Mouse (Mus musculus): ENCODE measurements around the gene Ier2.
"Not testable (repeated sequence)": the region's sequence is repeated elsewhere in the genome, so short reads cannot be mapped to it uniquely, and the experiment has no call there.

The Ier2 gene

GRCm38 (mm10) chr8:84698288-84698687, 35.6 kb upstream of the Ier2 start:
- DNase-seq (ENCODE audit: low spot score in 2 of 2) = no peak

DNA sequence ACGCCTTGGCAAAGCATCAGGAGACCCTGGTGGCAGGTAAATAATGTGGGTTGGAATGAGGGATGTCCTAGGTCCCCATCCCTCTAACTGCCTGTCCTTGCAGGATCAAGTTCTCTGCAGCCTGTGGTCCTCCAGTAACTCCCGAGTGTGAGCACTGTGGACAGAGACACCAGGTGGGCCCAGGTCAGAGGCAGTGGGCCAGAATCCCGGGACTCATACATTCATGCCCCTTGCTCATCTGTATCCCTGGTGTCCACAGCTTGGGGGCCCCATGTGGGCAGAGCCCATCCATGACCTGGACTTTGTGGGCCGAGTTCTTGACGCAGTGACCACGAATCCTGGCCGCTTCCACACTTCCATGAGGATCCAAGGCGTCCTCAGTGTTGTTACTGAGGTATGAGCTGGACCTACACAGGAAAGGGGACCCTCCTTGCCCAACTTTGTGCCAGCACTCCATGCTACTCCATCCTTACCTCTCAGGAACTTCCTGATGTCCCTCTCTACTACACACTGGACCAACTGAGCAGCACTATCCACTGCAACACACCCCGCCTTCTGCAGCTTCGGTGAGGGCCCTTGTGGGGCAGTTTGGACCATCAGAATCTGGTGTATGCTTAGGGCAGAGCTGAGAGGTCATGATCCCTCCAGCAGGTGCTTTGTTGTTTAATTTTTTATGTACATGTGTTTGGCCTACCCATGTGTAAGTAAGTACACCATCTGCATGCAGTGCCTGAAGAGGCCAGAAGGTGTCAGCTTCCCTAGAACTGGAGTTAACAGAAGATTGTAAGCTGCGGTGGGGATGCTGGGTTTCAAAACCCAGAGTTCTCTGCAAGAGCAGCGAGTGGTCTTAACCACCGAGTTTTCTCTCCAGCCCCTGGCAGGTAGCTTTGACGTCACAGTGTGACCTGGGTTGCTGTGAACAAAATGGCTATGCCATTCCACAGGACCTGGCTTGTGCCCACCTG, 34.8 kb upstream of the Ier2 start:
- DNase-seq (ENCODE audit: low spot score in 2 of 2) = peak; percentile 74 to 78

DNA sequence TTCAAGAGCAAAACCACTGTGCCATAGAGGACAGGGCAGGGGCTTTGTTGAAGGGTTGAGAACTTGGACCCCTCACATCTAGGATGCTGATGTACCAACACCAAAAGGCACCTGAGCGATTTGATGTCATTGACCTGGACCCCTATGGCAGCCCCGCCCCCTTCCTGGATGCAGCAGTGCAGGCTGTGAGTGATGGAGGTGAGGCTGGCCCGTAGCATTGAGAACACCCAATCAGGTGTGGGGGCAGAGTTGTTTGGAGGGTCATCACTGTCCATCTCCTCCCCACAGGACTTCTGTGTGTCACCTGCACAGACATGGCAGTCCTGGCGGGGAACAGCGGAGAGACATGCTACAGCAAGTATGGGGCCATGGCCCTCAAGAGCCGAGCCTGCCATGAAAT, 32.5 kb upstream of the Ier2 start:
- DNase-seq (ENCODE audit: low spot score in 2 of 2) = no peak

- no peak for DNase-seq (ENCODE audit: low spot score in 2 of 2)
Measured at GRCm38 (mm10) chr8:84693332-84693731, 30.7 kb upstream of the Ier2 start.

GRCm38 (mm10) chr8:84689091-84689915, 26.7 kb upstream of the Ier2 start:
- DNase-seq (ENCODE audit: low spot score in 2 of 2) = peak; percentile 96

GRCm38 (mm10) chr8:84687705-84688100, 25.1 kb upstream of the Ier2 start, which contains the start of gene Nacc1:
TSS of gene Nacc1 (minus strand) at chr8:84687862.
- peak; percentile 92 for DNase-seq (ENCODE audit: low spot score in 2 of 2)

DNA sequence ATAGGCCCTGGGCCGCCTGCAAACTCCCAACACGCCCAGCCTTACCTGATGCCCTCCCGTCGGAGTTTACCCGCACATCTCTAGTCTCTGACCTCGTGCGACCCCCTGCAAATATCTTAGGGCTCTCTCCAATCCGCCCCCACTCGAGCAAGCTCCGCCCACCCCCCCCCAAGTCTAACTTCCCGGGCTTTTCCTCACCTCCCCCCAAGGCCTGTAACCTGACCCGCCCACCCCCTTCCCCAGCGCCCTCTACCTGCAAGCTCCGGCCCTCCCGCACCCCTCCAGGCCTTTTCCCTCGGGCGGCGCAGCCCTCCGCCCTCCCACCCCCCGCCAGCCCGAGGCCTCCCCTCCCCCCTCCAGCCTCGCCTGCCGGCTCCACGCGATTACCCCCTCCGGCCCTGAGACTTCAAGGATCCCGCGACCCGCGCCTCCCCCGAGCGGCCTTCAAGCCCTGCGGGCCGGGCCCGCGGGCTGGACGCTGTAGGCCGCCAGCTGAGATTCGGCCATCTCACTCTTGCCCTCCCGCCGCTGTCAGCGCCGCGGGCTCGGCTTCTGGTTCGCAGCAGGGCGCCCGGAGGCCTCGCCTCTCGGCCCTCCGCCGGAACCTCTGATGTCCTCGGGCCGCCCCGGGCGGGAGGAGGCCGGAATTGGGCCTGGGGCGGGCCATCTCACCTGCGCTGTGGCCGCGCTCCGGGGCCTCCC, 24.5 kb upstream of the Ier2 start:
- no peak for DNase-seq (ENCODE audit: low spot score in 2 of 2)

DNA sequence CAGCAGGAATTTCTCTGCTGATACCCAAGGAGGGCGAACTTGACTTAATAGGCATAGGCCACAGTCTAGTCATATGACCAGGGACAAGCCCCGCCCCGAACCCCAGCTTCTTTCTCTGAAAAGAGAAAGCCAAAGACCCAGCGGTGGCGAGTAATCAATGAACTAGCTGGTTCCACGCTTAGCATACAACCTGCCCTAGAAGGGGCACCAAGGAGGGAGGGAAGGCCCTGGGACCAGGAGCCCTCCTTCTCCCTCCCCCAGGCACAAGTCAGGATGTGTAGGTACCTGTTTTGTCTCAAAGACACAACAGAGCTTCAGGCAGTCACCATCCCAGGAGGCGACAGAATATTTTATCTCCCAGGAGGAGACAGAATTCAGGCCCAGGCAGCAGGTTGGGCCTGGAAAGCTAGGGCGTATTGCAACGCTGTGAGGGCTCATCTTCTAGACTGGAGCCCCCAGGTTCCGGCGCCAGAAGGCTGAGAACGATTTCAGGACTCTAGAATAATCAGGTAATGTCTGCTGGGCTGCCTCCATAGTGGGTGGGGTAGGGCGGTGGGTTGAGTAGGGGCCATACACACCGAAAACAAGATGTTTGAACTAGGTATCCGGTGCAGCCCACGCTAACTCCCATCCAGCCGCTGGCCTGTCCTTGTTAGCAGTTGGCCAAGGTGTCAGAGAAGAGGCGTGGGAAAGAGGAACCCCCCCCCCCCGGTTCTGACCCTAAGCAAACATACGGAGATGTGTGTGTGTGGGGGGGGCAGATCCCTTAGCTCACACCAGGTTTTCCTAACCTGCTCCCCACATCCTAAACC, 23.7 kb upstream of the Ier2 start, which contains the start of gene Trmt1:
Gene Trmt1, plus strand, starts transcription at position 117 of the 812 bp plus-strand sequence.
- peak; percentile 61 for DNase-seq (ENCODE audit: low spot score in 2 of 2)

DNA sequence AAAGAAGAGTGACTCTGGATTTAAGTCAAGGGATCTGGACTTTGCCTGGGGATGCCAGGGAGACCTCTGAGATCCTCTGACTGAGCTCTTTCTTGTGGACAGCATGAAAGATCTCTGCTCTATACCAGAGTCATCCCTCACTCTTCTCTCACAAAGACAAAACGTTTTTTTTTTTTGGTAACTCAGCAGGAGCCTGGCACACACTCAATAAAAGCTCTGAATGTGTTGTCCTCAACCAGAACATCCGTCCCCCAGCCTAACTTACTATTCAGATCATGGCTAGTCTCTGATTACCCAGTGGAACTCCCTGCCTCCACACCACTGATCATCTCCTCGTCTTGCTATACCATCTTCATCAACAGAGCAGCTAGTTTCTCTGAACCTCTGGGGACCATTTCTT, 21.9 kb upstream of the Ier2 start:
- no peak for DNase-seq (ENCODE audit: low spot score in 2 of 2)

- DNase-seq (ENCODE audit: low spot score in 2 of 2) = no peak
Measured at GRCm38 (mm10) chr8:84682257-84682656, 19.6 kb upstream of the Ier2 start.

DNA sequence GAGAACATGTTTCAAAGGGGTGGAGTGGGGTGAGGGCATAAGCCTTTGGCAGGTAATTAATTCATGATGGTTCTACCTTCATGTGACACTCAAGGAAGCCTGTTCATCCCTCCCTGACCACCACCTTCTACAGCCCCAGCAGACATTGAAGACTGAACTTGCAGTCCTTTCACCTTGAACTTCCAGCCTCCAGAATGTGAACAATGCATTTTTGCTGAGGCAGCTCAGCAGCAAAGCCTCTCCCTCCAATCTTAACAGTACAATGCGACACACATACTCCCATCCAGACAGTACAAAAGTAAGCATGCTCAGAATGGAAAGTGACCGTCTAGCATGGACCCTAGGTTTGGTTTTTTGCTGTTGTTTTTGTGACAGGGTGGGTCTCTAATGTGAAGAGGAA, 18.8 kb upstream of the Ier2 start:
- no peak for DNase-seq (ENCODE audit: low spot score in 2 of 2)

- DNase-seq (ENCODE audit: low spot score in 2 of 2) = no peak
Measured at GRCm38 (mm10) chr8:84677305-84677704, 14.7 kb upstream of the Ier2 start.

DNA sequence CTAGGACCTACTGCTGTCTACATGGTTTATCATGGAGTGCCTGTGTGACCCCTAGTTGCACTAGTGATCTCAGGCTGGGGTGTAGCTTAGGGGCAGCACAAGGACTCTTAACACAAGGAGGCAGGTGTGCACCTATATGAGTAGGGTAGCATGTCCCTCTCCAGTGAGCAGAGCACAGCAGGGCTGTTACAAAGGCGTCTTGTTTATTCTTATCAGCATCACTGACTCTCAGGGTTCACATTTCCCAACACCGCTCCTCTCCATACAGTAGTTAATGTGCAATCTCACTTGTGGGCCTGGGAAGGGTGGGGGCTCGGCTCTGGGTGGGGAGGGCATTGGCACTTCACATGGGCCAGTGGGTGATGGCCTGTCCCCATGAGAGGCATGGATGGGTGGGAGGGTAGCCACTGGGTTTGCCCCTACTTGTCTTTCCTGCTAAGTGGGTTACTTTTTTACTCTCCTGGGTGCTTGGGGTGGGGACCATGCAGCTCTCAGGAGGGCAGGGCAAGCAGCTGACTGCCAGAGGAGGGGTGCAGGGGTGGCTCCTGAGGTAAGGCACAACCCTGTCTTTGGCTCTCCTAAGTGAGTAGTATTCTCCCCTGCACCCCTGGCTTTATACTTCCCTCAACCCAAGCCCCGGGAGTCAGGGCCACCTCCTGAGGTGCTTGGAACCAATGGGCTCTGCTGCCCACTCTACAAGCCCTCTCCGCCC, 7.8 kb upstream of the Ier2 start:
- DNase-seq (ENCODE audit: low spot score in 2 of 2) = not testable (repeated sequence)

DNA sequence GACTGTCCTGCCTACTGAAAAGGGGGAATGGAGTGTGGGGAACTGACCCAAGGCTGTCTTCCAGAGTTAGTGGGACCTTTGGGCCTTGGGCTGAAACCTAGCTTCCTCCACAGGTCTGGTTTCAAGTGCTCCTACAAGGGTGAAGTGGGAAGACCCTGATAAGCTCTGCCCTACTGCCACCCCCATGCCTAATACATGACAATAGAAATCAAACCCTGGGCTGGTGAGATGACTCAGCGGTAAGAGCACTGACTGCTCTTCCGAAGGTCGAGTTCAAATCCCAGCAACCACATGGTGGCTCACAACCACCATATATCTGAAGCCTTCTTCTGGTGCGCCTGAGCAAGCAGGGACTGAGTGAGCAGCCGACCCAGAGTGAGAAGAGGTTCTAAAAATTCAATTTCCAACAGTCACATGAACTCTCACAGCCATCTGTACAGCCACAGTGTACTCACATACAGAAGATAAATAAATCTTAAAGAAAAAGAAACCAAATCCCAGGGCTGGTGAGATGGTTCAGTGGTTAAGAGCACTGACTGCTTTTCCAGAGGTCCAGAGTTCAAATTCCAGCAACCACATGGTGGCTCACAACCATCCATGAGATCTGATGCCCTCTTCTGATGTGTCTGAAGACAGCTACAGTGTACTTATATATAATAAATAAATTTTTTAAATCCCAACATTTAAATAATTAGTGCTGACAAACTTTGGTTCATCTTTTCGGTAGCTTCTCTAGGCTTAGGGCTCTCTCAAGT, 6.3 kb upstream of the Ier2 start:
- no peak for DNase-seq (ENCODE audit: low spot score in 2 of 2)

DNA sequence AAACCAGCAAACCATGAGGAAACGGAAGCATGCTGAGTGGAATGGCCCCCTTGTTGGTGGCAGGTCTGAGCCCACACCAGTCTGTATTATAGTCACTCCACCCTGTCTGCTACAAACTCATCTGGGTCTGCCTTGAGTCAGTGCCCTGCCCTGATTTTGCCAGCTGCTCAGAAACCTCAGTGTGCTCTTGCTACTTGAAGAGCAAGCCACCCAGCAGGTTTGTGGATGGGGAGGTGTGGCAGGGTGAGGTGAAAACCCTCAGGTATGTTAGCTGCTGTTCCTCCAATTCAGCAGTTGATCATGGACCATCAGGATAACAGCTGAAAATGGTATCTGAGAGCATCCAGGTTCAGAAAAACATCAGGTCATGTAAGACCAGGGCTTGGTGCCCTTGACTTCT, 5.4 kb upstream of the Ier2 start:
- DNase-seq (ENCODE audit: low spot score in 2 of 2) = no peak

DNA sequence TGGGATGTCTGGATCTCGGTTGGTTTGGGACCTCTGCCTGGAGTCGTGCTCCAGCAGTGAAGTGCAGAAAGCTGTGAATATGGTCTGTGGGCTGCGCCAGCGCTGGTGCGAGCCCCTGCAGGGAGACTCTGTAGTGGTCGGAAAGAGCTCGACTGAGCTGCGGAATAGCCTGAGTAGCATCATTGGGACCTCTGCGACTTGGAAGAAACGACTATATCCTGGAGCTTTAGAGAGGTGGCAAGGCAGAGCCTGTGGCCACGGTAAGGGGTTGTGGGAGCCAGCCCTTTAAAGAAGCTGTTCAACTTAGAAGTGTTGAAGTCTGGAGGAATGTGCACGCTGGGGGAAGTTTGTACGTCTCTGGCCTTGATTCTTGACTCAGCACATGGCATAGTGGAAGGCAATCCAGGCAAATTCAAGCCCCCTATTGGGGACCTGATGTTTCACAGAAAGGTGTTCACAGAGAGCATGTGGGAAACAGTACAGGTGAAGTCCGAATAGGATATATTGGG, 2.8 kb upstream of the Ier2 start:
- no peak for DNase-seq (ENCODE audit: low spot score in 2 of 2)

- peak; percentile 92 to 94 for DNase-seq (ENCODE audit: low spot score in 2 of 2)
Measured at GRCm38 (mm10) chr8:84664566-84665384, 2.1 kb upstream of the Ier2 start.

DNA sequence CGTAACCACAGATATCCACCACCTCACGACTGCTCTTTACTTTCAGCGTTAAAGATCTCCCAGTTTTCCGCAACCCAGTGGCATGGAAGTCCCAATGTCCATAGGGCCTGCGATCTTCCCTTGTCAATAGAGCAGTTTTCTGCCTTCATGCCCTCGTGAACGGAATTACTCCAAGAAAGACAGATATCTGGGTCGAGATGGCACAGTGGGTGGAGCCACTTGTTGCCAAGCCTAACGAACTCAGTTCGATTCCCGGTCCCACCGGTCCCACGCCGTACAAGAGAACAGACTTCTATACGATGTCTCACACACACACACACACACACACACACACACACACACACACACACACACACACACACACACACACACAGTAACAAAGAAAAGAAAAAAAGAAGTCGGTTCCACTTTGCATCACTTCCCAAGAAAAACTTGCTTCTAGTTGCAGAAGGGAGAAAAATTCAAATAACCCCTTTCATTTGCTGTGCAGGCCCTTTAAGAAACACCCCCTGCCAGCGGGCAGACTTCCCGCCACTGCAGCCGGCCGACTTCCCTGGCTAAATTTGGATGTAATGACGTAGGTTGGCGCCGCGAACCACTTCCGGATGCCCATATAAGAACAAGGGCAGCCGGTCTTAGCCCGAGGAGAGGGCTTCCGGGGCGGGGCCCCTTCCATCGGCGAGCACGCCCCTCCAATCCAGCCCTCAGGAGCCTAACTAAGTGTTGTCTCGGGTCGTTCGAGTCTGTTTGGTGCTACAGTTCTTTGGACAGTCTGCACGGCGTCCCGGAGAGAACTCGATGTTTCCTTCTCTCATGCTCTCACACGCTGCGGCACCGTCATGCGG, 1.1 kb upstream of the Ier2 start:
- DNase-seq (ENCODE audit: low spot score in 2 of 2) = peak; percentile 97 to 98
